Mouse (Mus musculus) hindbrain, embryonic 14.5 days (tissue): ENCODE measurements around the gene Vsig10. TPM values are rescaled to one million over a fixed set of nuclear protein-coding genes. Genes with fewer than 3 reads are reported as not detected.
"Not testable (repeated sequence)": the region's sequence is repeated elsewhere in the genome, so short reads cannot be mapped to it uniquely, and the experiment has no call there.

Source experiments
- ATAC-seq: fragments of 200-750 bp; cut with Nextera tagmentation; 2 replicates; pipeline ENCODE4 v1.8.0; 2017; ENCODE audit warnings: moderate number of reproducible peaks, mild to moderate bottlenecking, moderate TSS enrichment, moderate library complexity; ENCODE audit not compliant: low FRiP score
- DNase-seq: peaks from one replicate; pipeline ENCODE4 v3.0.0-alpha.2; 2015; ENCODE audit warnings: low spot score
- H3K27ac ChIP-seq: fragments of 300-500 bp; sonication (generic); 2 replicates; pipeline ENCODE4 v1.5.1; 2014; ENCODE audit warnings: mild to moderate bottlenecking, moderate library complexity
- H3K27me3 ChIP-seq: fragments of 300-500 bp; sonication (generic); 2 replicates; pipeline ENCODE4 v1.6.1; 2014; ENCODE audit warnings: mild to moderate bottlenecking, low read length, mixed read lengths; ENCODE audit not compliant: control insufficient read depth, insufficient read depth
- H3K36me3 ChIP-seq: fragments of 300-500 bp; sonication (generic); replicated peaks from 2 replicates; pipeline ENCODE4 v1.6.1; 2014; ENCODE audit not compliant: control insufficient read depth, insufficient read depth
- H3K4me1 ChIP-seq: fragments of 300-500 bp; sonication (generic); replicated peaks from 2 replicates; pipeline ENCODE4 v1.6.1; 2014; ENCODE audit warnings: antibody characterized with exemption, low read length, mixed read lengths; ENCODE audit not compliant: control insufficient read depth, insufficient read depth
- H3K4me2 ChIP-seq: fragments of 300-500 bp; sonication (generic); replicated peaks from 2 replicates; pipeline ENCODE4 v1.6.1; 2014; ENCODE audit warnings: mild to moderate bottlenecking, moderate library complexity
- H3K4me3 ChIP-seq: fragments of 300-500 bp; sonication (generic); replicated peaks from 2 replicates; pipeline ENCODE4 v1.5.1; 2014; ENCODE audit warnings: mild to moderate bottlenecking, low read length
- H3K9ac ChIP-seq: fragments of 300-500 bp; sonication (generic); 2 replicates; pipeline ENCODE4 v1.6.1; 2014
- H3K9me3 ChIP-seq: fragments of 300-500 bp; sonication (generic); 2 replicates; pipeline ENCODE4 v1.6.1; 2016; ENCODE audit warnings: low read length; ENCODE audit not compliant: control insufficient read depth
- WGBS: fragments of 180-500 bp; shearing (Covaris S2); extraction: QIAGEN DNeasy Blood & Tissue Kit; methylation state at CpG from one replicate; pipeline ENCODE4 v1.1.7; 2014; 5-methylcytosine and 5-hydroxymethylcytosine counted together
- polyA plus RNA-seq: library from polyadenylated mRNA; unstranded; fragments of >200 nt; fragmentation: Nextera tagmentation; extraction: Ambion mirVana; gene quantifications from 2 replicates; pipeline ENCODE4 v1.2.1, GENCODE M21; 2014

Vsig10 gene
- polyA plus RNA-seq, 1 experiment from 2014 or later: 0.75 TPM

DNA sequence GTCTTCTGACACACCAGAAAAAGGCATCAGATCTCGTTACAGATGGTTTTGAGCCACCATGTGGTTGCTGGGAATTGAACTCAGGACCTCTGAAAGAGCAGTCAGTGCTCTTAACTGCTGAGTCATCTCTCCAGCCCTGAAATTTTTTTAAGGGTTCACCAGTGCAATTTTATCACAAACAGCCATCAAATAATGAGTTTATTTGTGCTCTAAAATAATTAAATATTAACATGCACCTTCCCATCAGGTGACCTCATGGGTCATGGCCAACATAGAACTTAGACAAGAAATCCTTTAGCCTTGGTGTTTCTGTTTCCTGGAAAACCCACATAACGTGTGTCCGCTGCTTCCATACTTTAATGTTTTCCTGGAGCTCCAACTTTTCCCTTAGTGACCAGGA is 25.1 kb upstream of the Vsig10 start:
- not testable (repeated sequence) for DNase-seq, H3K27me3 ChIP-seq, H3K9me3 ChIP-seq, H3K36me3 ChIP-seq, H3K4me3 ChIP-seq, ATAC-seq, H3K4me2 ChIP-seq, H3K4me1 ChIP-seq, H3K27ac ChIP-seq, H3K9ac ChIP-seq
- 87% methylated on average over 3 of the region's 3 CpGs for WGBS

DNA sequence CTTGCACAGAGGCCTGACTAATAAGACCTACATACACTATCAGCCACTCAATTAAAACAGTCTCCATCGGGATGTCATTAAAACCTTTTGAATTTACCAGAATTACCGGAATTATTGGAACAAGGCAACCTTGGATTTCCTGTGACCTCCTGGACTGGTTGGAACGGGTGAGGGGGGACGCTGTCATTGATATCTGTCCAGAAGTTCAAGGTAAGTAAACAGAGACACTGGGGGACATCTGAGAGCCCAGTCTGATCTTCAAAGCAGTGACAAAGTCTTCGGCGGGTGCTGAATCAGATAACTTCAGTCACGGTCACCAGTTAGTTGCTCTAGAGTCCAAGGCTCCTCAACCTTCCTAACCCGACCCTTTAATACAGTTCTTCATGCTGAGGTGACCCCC is 23.9 kb upstream of the Vsig10 start:
- H3K27ac ChIP-seq: no peak overlapping the region
- ATAC-seq (no peak), DNase-seq (no peak)
- H3K4me3 ChIP-seq: no peak overlapping the region
- H3K4me2 ChIP-seq: no peak overlapping the region
- H3K27me3 ChIP-seq: no peaks in the 10 kb centered on the region
- H3K4me1 ChIP-seq: no peaks in the 10 kb centered on the region
- H3K9ac ChIP-seq: no peak overlapping the region
- 94% methylated on average over 8 of the region's 8 CpGs for WGBS
- H3K9me3 ChIP-seq: no peaks in the 10 kb centered on the region
- no peaks in the 10 kb centered on the region for H3K36me3 ChIP-seq

DNA sequence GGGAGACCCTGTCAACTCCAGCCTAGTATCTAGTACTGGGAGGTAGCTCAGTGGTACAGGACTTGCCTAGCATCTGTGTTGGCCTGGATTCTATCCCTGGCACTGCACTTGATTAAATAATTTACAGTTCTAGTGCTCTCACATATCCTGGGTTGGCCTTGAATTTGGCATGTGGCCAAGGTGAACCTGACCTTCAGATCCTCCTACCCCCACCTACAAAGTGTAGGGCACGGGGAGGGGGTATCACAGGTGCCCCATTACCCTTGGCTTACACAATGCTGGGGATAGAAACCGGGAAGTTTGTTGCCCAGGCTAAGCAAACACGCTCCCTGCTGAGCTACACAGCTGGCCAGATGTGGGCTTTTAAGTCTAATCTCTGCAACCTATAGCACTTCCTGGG is 16.0 kb upstream of the Vsig10 start:
- no peaks in the 10 kb centered on the region for H3K27me3 ChIP-seq

DNA sequence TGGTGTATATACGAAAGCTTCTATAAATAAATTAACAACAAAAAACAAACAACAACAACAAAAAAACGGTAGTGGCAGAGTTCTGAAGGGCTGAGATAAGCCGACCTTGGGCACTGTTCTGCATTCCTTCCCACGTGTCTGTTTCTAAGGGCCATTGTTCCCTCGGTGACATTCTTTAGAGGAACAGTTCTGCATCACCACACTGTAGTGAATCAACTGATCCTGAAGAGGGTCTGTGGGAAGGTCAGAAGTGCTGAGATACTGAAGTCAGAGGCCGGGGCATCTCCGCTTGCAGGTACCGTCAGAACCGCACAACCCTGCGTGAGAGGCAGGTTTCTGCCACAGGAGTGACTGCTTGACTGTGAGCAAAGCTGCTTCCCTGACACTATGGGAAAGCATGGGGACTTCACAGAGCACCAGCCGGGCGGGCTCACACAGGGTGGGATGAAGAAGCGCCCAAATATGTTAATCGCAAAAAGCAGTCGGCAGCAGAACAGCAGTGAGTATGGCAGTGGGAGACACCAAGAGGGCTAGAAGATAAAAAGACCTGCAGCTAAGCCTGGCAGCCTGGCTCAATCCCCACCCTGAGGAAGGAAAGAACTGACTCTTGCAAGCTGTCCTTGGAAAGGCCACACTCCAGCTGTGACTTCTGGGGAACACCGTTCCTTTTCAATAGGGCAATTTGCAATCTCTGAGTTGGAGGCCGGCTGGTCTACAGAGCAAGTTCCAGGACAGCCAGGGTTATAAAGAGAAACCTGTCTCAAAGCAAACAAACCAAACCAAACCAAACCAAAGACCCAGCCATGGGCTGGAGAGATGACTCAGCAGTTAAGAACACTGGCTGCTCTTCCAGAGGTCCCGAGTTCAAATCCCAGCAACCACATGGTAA is 14.9 kb upstream of the Vsig10 start:
- 36% methylated on average over 18 of the region's 18 CpGs for WGBS
- 0 out of 2 replicates have a peak, but pooled peaks cover 4% of the 10 kb centered on the region for H3K4me1 ChIP-seq
- no peak overlapping the region for H3K9ac ChIP-seq
- no peak overlapping the region for H3K27ac ChIP-seq
- no peaks in the 10 kb centered on the region for H3K27me3 ChIP-seq
- no peaks in the 10 kb centered on the region for H3K36me3 ChIP-seq
- DNase-seq (no peak), ATAC-seq (no peak)
- H3K9me3 ChIP-seq: 0 out of 2 replicates have a peak, but pooled peaks cover 3% of the 10 kb centered on the region
- H3K4me2 ChIP-seq: no peak overlapping the region
- no peak overlapping the region for H3K4me3 ChIP-seq

More for the DNA sequence above, 16.0 kb upstream of the Vsig10 start:
- no peak overlapping the region for H3K4me3 ChIP-seq
- H3K9me3 ChIP-seq: 0 out of 2 replicates have a peak, but pooled peaks cover 3% of the 10 kb centered on the region
- DNase-seq: no peak
- ATAC-seq: no peak
- no peak overlapping the region for H3K9ac ChIP-seq
- no peak overlapping the region for H3K27ac ChIP-seq
- no peak overlapping the region for H3K4me2 ChIP-seq
- 0 out of 2 replicates have a peak, but pooled peaks cover 4% of the 10 kb centered on the region for H3K4me1 ChIP-seq
- H3K36me3 ChIP-seq: no peaks in the 10 kb centered on the region
- WGBS: 75% methylated on average over 3 of the region's 3 CpGs

DNA sequence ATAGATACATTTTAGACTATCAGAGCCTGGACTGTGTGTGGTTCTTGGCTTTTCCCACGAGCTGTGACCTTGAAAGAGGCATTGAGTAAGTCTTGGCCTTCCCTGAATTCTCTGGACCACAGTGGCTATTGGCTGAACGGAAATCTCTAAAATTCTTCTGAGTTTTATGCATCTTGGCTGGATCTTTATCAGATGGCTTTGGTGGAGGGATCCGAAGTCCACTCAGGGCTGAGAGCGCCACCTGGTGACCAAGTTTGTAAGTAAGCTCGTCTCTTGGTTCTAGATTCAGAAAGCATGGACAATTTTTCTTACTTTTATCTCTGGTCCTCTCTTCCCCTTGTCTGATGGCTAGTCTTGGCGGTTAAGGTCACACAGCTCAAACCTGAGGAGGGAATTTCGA is 13.9 kb upstream of the Vsig10 start:
- H3K9ac ChIP-seq: no peak overlapping the region
- no peak overlapping the region for H3K27ac ChIP-seq
- H3K27me3 ChIP-seq: no peaks in the 10 kb centered on the region
- WGBS: 79% methylated on average over 7 of the region's 7 CpGs
- H3K4me2 ChIP-seq: no peak overlapping the region
- DNase-seq: peak; percentile 71
- no peak for ATAC-seq
- 0 out of 2 replicates have a peak, but pooled peaks cover 3% of the 10 kb centered on the region for H3K9me3 ChIP-seq
- no peak overlapping the region for H3K4me3 ChIP-seq
- 0 out of 2 replicates have a peak, but pooled peaks cover 4% of the 10 kb centered on the region for H3K4me1 ChIP-seq
- H3K36me3 ChIP-seq: no peaks in the 10 kb centered on the region

DNA sequence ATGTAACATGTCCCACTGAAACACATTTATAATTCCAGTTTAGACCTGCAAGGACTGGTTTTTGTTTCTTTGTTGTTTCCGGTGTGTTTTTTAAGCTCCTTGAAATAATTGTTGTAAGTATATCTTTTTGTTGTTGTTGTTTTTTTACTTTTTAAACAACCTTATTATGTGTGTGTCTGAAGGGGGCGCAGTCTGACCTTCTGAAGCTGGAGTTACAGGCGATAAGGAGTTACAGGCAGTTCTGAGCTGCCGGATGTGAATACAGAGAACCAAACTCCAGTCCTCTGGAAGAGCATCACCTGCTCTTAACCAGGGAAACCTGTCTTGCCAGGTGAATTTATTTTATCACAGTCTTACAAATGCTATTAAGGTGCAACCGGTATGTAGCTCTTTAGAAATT is 13.1 kb upstream of the Vsig10 start:
- 96% methylated on average over 5 of the region's 5 CpGs for WGBS
- H3K4me3 ChIP-seq: no peak overlapping the region
- DNase-seq (no peak), ATAC-seq (no peak)
- H3K9me3 ChIP-seq: 0 out of 2 replicates have a peak, but pooled peaks cover 3% of the 10 kb centered on the region
- 0 out of 2 replicates have a peak, but pooled peaks cover 4% of the 10 kb centered on the region for H3K4me1 ChIP-seq
- no peak overlapping the region for H3K9ac ChIP-seq
- H3K4me2 ChIP-seq: no peak overlapping the region
- H3K36me3 ChIP-seq: no peaks in the 10 kb centered on the region
- H3K27me3 ChIP-seq: no peaks in the 10 kb centered on the region
- H3K27ac ChIP-seq: no peak overlapping the region

DNA sequence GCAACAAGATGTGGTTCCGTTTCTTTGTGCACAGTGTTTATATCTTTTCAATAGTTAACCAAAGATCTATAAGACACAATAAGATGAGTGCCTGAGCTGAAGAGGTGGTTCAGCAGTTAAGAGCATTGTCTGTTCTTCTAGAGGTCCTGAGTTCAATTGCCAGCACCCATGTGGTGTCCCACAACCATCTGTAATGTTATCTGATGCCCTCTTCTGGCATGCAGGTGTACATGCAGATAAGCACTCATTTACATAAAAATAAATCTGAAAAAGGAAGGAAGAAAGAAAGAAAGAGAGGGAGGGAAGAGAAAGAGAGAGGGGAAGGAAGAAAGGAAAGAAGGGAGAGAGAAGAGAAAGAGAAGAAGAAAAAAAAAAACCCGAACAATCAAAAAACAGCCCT is 12.1 kb upstream of the Vsig10 start:
- Histone ChIP-seq H3K27ac (no peak overlapping the region), H3K9ac (no peak overlapping the region), H3K4me2 (no peak overlapping the region), H3K9me3 (0 out of 2 replicates have a peak, but pooled peaks cover 3% of the 10 kb centered on the region), H3K4me3 (no peak overlapping the region), H3K27me3 (no peaks in the 10 kb centered on the region), H3K4me1 (0 out of 2 replicates have a peak, but pooled peaks cover 4% of the 10 kb centered on the region), H3K36me3 (no peaks in the 10 kb centered on the region)
- WGBS: 88% methylated on average over 2 of the region's 2 CpGs
- DNase-seq: no peak
- ATAC-seq: no peak

DNA sequence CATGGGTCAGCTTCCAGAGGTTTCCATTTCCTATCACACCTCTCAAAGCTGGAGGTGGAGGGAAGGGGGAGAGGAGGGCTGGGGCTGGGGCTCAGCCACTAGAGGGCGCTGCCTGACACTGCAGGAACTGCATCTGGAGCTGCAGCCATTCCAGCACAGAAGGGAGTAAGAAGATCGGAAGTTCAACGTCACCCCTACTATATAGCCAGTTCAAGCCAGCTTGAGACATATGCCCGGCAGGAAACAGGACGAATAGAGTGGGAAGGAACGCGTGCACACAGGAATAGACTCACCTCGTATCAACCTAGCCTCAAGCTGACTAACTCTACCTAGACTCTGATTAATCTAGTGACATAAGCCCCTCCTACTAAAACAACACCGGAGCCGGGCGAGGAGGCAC is 11.2 kb upstream of the Vsig10 start:
- Histone ChIP-seq H3K27ac (no peak overlapping the region), H3K27me3 (no peaks in the 10 kb centered on the region), H3K9ac (no peak overlapping the region), H3K36me3 (no peaks in the 10 kb centered on the region), H3K4me3 (no peak overlapping the region), H3K9me3 (0 out of 2 replicates have a peak, but pooled peaks cover 3% of the 10 kb centered on the region), H3K4me1 (0 out of 2 replicates have a peak, but pooled peaks cover 4% of the 10 kb centered on the region), H3K4me2 (no peak overlapping the region)
- 44% methylated on average over 11 of the region's 11 CpGs for whole genome bisulfite sequencing
- DNase-seq: peak; percentile 55
- ATAC-seq: no peak

DNA sequence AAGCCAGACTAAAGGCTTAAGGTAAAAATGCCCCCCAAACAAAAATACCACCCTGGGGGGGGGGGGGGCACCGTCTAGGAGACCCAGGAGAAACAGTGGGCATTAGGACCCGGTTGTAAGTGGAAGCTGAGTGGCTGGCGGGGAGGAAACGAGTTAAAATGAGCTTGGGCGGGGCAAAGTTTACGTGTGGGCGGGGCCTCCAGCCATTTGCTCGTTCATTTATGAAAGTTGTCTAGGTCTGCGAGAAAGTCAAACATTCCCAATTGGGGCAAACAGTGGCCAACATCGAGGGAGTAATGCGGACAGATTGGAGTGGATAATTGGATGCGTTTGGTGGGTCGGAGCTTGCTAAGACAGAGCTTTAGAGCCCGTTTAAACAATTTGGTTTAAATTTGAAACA is 5.5 kb upstream of the Vsig10 start:
- WGBS: 31% methylated on average over 14 of the region's 14 CpGs
- H3K27me3 ChIP-seq: 0 out of 2 replicates have a peak, but pooled peaks cover 19% of the 10 kb centered on the region
- no peaks in the 10 kb centered on the region for H3K9me3 ChIP-seq
- DNase-seq (no peak), ATAC-seq (no peak)
- no peak overlapping the region for H3K4me3 ChIP-seq
- no peaks in the 10 kb centered on the region for H3K36me3 ChIP-seq
- 0 out of 2 replicates have a peak, but pooled peaks cover 4% of the 10 kb centered on the region for H3K4me1 ChIP-seq
- H3K4me2 ChIP-seq: peak overlapping the region; percentile 33
- no peak overlapping the region for H3K27ac ChIP-seq
- no peak overlapping the region for H3K9ac ChIP-seq
